ENCODE assay signal across 8 mouse cellular contexts in genomic region chr4:152491250-152491899, GRCm38 (mm10). TPM values are rescaled to one million over a fixed set of nuclear protein-coding genes. Genes with fewer than 3 reads are reported as not detected.
DNase-seq lines count a peak whose midpoint lies in the region; ATAC-seq lines count a peak whose summit lies in the region.

No protein-coding gene starts in this region.

- H3K4me3 ChIP-seq in intestine, embryonic 14.5 days (ENCODE audit: low read depth, low read length) = no peak overlapping the region
- H3K4me3 ChIP-seq in intestine, embryonic 16.5 days (ENCODE audit: low read length) = no peak overlapping the region
- no peak overlapping the region for H3K4me3 ChIP-seq in limb, embryonic 10.5 days

- no peak overlapping the region for H3K9ac ChIP-seq in intestine, embryonic 14.5 days (ENCODE audit: low read length)
- no peak overlapping the region for H3K9ac ChIP-seq in intestine, embryonic 16.5 days (ENCODE audit: low read depth, low read length)

- WGBS in intestine, embryonic 14.5 days = 56% methylated on average over 15 of the region's 15 CpGs
- WGBS in intestine, embryonic 16.5 days = 58% methylated on average over 15 of the region's 15 CpGs
- 54% methylated on average over 15 of the region's 15 CpGs for WGBS in limb, embryonic 10.5 days

- H3K4me2 ChIP-seq in intestine, embryonic 14.5 days (ENCODE audit: low read length) = no peak overlapping the region
- no peak overlapping the region for H3K4me2 ChIP-seq in intestine, embryonic 16.5 days (ENCODE audit: low read depth, low read length)

- no peak overlapping the region for H3K27ac ChIP-seq in intestine, embryonic 14.5 days (ENCODE audit: low read depth)
- no peak overlapping the region for H3K27ac ChIP-seq in intestine, embryonic 16.5 days (ENCODE audit: low read length)
- H3K27ac ChIP-seq in limb, embryonic 10.5 days = no peak overlapping the region

- H3K36me3 ChIP-seq in intestine, embryonic 14.5 days (ENCODE audit: control insufficient read depth, insufficient read depth, low read length) = no peaks in the 10 kb centered on the region
- no peaks in the 10 kb centered on the region for H3K36me3 ChIP-seq in intestine, embryonic 16.5 days (ENCODE audit: control insufficient read depth, insufficient read depth, low read length)
- H3K36me3 ChIP-seq in limb, embryonic 10.5 days = no peaks in the 10 kb centered on the region

- no peaks in the 10 kb centered on the region for H3K9me3 ChIP-seq in intestine, embryonic 14.5 days (ENCODE audit: control insufficient read depth, low read length)
- no peaks in the 10 kb centered on the region; the same call in 1 of the 2 replicates for H3K9me3 ChIP-seq in intestine, embryonic 16.5 days (ENCODE audit: control insufficient read depth, low read length)
- H3K9me3 ChIP-seq in limb, embryonic 10.5 days (replicated peaks) = no peaks in the 10 kb centered on the region

- H3K27me3 ChIP-seq in intestine, embryonic 14.5 days (replicated peaks; ENCODE audit: control insufficient read depth, insufficient read depth, low read length) = no peaks in the 10 kb centered on the region
- no peaks in the 10 kb centered on the region for H3K27me3 ChIP-seq in intestine, embryonic 16.5 days (replicated peaks; ENCODE audit: control insufficient read depth, insufficient read depth, low read length)
- H3K27me3 ChIP-seq in limb, embryonic 10.5 days (ENCODE audit: low read depth, poor library complexity, severe bottlenecking) = no peaks in the 10 kb centered on the region

- peak; percentile 88 for DNase-seq in intestine, embryonic 14.5 days (ENCODE audit: low spot score)
- DNase-seq in cerebellum, adult 9-11 months = peak; percentile 79
- DNase-seq in gastrocnemius, adult 18-20 months (ENCODE audit: low spot score) = peak; percentile 53
- DNase-seq in kidney, adult 18-20 months = peak; percentile 84
- DNase-seq in limb, embryonic 10.5 days (ENCODE audit: low spot score) = peak; percentile 84
- DNase-seq in spleen, postnatal 10 days (ENCODE audit: low spot score in 2 of 2) = peak; percentile 61 to 85

- 0 out of 2 replicates have a peak, but pooled peaks have one; percentile 38 for ATAC-seq in intestine, embryonic 14.5 days (replicated peaks; ENCODE audit: low FRiP score, low TSS enrichment, low read depth)
- no peak for ATAC-seq in intestine, embryonic 16.5 days
- peak; percentile 64 for ATAC-seq in monocyte, adult 5-6 weeks (replicated peaks; ENCODE audit: insufficient number of reproducible peaks, low FRiP score, low TSS enrichment, poor library complexity, severe bottlenecking)

- no peaks in the 10 kb centered on the region for H3K4me1 ChIP-seq in intestine, embryonic 14.5 days (replicated peaks; ENCODE audit: control insufficient read depth, insufficient read depth, low read length)
- H3K4me1 ChIP-seq in intestine, embryonic 16.5 days (ENCODE audit: control insufficient read depth, insufficient read depth, low read length) = no peaks in the 10 kb centered on the region
- peaks cover 10% of the 10 kb centered on the region; the same call in 1 of the 2 replicates for H3K4me1 ChIP-seq in limb, embryonic 10.5 days

RNA-seq across cellular contexts. Expression of gene Kcnab2, which starts 13.7 kb away (rescaled TPM):
- polyA plus RNA-seq in intestine, embryonic 14.5 days (2014; fragmentation: Nextera tagmentation; extraction: Ambion mirVana) = 3.8 TPM in 2 replicates
- polyA plus RNA-seq in intestine, embryonic 16.5 days (2015; fragmentation: Nextera tagmentation; extraction: Ambion mirVana) = 3.3 and 4.4 TPM in 2 replicates
- 1 to 10 TPM in 1 of 2 experiments, under 1 TPM in 1; 0.95 to 1.2 TPM for total RNA-seq in gastrocnemius, adult 18-20 months (2021)
- polyA plus RNA-seq in limb, embryonic 10.5 days (2016; fragmentation: Nextera tagmentation; extraction: Ambion mirVana) = 3.9 and 5.2 TPM in 2 replicates
- total RNA-seq in monocyte, adult 5-6 weeks (2017) = 75.3 to 156 TPM (median 133 TPM) in 3 replicates

RNA-seq across cellular contexts. Expression of gene Nphp4, which starts 14.9 kb away (rescaled TPM):
- polyA plus RNA-seq in intestine, embryonic 14.5 days (2014; fragmentation: Nextera tagmentation; extraction: Ambion mirVana) = 2.7 TPM in 2 replicates
- polyA plus RNA-seq in intestine, embryonic 16.5 days (2015; fragmentation: Nextera tagmentation; extraction: Ambion mirVana) = 1.4 and 1.7 TPM in 2 replicates
- total RNA-seq in gastrocnemius, adult 18-20 months (2021) = 1 to 10 TPM in 1 of 2 experiments, under 1 TPM in 1; 0.85 to 1.1 TPM
- polyA plus RNA-seq in limb, embryonic 10.5 days (2016; fragmentation: Nextera tagmentation; extraction: Ambion mirVana) = 2.8 and 3.8 TPM in 2 replicates
- total RNA-seq in monocyte, adult 5-6 weeks (2017) = 0.19 TPM in 1 of 3 replicates, not detected in the others
